In the genomic region with DNA sequence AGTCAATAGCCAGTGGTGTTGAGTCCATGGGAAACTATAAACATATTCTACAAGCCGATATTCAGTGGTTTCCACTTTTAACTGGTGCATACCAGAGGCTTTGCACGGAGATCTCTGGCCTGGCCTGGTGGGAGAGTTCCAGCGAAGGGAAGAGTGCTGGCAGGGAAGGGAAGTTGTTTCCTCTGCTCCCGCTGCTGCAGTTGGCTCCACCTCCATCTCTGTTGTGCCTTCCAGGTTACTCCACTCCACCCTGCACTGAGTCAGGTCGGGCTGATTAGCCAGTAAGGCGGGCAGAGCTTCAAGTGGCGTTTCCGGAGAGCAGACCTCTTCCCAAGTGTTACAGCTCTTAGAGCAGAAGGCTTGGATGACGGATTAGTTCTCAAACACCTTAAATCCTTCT, we compare ENCODE assay signal across 9 mouse cellular contexts.
A peak's percentile ranks its signal among the peaks of the same experiment; 100 is the strongest.
DNase-seq lines count a peak whose midpoint lies in the region; ATAC-seq lines count a peak whose summit lies in the region.
"Had no signal": no experiment of that assay in that cellular context is flagged by ENCODE, and none has a peak within 500 bp of the region (broad histone marks: within the 10 kb centered on the region; RNA-seq: fewer than 3 reads in every experiment).

No protein-coding gene starts in this region.

- H3K4me1 ChIP-seq in heart, embryonic 11.5 days (ENCODE audit: control insufficient read depth, insufficient read depth, low read length): no peaks in the 10 kb centered on the region; the same call in 1 of the 2 replicates

- H3K27me3 ChIP-seq in heart, embryonic 11.5 days (ENCODE audit: control insufficient read depth, insufficient read depth, low read length): no peaks in the 10 kb centered on the region
- H3K27me3 ChIP-seq: hindbrain, embryonic 12.5 days had no signal

- no peak overlapping the region for H3K4me2 ChIP-seq in heart, embryonic 11.5 days
- H3K4me2 ChIP-seq: hindbrain, embryonic 12.5 days had no signal

- no peak overlapping the region for H3K27ac ChIP-seq in heart, embryonic 11.5 days (ENCODE audit: low read depth, low read length)
- H3K27ac ChIP-seq: hindbrain, embryonic 12.5 days had no signal

- H3K4me3 ChIP-seq in heart, embryonic 11.5 days (ENCODE audit: low read depth, low read length): no peak overlapping the region
- H3K4me3 ChIP-seq: hindbrain, embryonic 12.5 days had no signal

- H3K9ac ChIP-seq in heart, embryonic 11.5 days (ENCODE audit: low read depth, low read length): no peak overlapping the region
- H3K9ac ChIP-seq: hindbrain, embryonic 12.5 days had no signal

- H3K9me3 ChIP-seq in heart, embryonic 11.5 days (replicated peaks; ENCODE audit: control insufficient read depth, low read length): no peaks in the 10 kb centered on the region
- H3K9me3 ChIP-seq: hindbrain, embryonic 12.5 days had no signal

- 22% methylated on average over 9 of the region's 9 CpGs for WGBS in heart, embryonic 11.5 days (ENCODE audit: insufficient replicate concordance)

- no peaks in the 10 kb centered on the region for H3K36me3 ChIP-seq in heart, embryonic 11.5 days (ENCODE audit: control insufficient read depth, insufficient read depth, low read length)
- H3K36me3 ChIP-seq: hindbrain, embryonic 12.5 days had no signal

- peak; percentile 32 to 56 for DNase-seq in heart, adult 18-20 months
- DNase-seq in adrenal gland, postnatal 25 days: peak; percentile 25
- DNase-seq in fibroblast of lung, adult 2 months (ENCODE audit: low read depth): peak; percentile 86
- peak; percentile 27 for DNase-seq in lung, postnatal 10 days
- DNase-seq in right cerebral cortex, postnatal 4 days: no peak
- DNase-seq in right cerebral cortex, postnatal 36 days (ENCODE audit: low spot score in 2 of 2): no peak
- DNase-seq in thymus, adult 18-20 months: no peak

- no peak for ATAC-seq in heart, embryonic 11.5 days (replicated peaks; ENCODE audit: insufficient number of reproducible peaks, low FRiP score, low TSS enrichment)

Comparison
In these comparisons a context has a peak if more than half of its experiments do, and no peak if none do; other contexts are left out.
1. DNase-seq: peak in heart, adult 18-20 months (2 of 2), adrenal gland, postnatal 25 days (single experiment), fibroblast of lung, adult 2 months (single experiment) and lung, postnatal 10 days (single experiment); none in right cerebral cortex, postnatal 4 days (single experiment), right cerebral cortex, postnatal 36 days (0 of 2) and thymus, adult 18-20 months (0 of 2).